Comparison of ENCODE assay signal across 9 mouse cellular contexts in the genomic region with DNA sequence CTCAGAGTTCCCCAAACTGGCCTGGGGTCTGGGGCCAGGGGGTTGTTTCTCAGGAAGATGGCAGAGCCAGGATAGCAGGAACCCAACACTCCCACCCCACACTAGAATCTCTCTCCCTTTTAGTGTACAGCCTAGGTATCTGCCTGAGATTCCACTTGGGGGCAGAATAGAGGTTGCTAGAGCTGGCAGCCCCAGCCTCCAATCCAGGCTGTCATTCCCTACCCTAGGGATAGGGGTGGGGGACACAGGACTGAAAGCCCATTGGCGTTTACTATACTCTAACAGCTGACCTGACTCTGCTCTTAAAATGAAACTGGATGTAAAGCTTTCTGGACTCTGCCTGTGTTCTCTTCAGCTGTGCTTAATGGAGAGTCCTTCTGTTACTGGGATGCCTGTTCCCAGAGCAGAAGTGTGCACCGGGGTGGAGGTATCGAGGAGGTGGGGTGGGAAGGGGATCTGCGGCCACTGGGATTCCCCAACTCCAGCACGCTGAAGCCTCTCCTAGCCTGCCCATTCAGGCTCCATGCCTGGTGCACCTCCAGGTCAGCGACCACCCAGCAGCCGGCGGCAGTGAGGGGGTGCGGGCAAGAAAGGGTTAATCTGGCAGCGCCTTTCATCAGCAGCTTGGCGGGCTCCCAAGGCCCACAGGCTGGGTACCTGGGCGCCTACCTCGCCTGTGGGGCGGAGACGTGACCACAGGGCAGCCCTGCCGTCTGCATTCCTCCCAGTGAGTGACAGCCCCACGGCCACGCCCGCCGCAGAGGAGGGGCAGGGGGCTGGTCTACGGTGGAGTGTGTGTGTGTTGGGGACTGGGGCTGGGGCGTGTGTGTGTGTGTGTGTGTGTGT. TPM values are rescaled to one million over a fixed set of nuclear protein-coding genes. Genes with fewer than 3 reads are reported as not detected.
DNase-seq lines count a peak whose midpoint lies in the region; ATAC-seq and TF ChIP-seq lines count a peak whose summit lies in the region.
"Had no signal": no experiment of that assay in that cellular context is flagged by ENCODE, and none has a peak within 500 bp of the region (broad histone marks: within the 10 kb centered on the region; RNA-seq: fewer than 3 reads in every experiment).

No protein-coding gene starts in this region.

- no peak for TF ChIP-seq CTCF in gastrocnemius, adult 2 months (IDR thresholded peaks at IDR 0.05)
- TF ChIP-seq CTCF in left cerebral cortex, adult 2 months (IDR thresholded peaks at IDR 0.05), result no peak; the same call in 1 of the 2 replicates

- DNase-seq in gastrocnemius, adult 2 months, result peak; percentile 18
- DNase-seq in gastrocnemius, adult 18-20 months (ENCODE audit: low spot score), result no peak
- no peak for DNase-seq in frontal cortex, adult 2 months (ENCODE audit: extremely low spot score in 1 of 2, low spot score in 1 of 2)
- no peak for DNase-seq in left cerebral cortex, adult 2 months (ENCODE audit: extremely low spot score in 1 of 2, low spot score in 2 of 2)

- 3% methylated on average over 21 of the region's 22 CpGs for WGBS in hindbrain, embryonic 12.5 days
- 2% methylated on average over 17 of the region's 22 CpGs for WGBS in limb, embryonic 15.5 days
- 1% methylated on average over 19 of the region's 22 CpGs for WGBS in midbrain, embryonic 16.5 days

- H3K27me3 ChIP-seq in hindbrain, embryonic 12.5 days, result peaks cover 22% of the 10 kb centered on the region
- no peaks in the 10 kb centered on the region for H3K27me3 ChIP-seq in limb, embryonic 15.5 days
- H3K27me3 ChIP-seq in midbrain, embryonic 16.5 days (ENCODE audit: control insufficient read depth, insufficient read depth, low read depth, low read length), result peaks cover 4% of the 10 kb centered on the region; the same call in 1 of the 2 replicates

- H3K9me3 ChIP-seq in hindbrain, embryonic 12.5 days (replicated peaks), result no peaks in the 10 kb centered on the region
- H3K9me3 ChIP-seq in limb, embryonic 15.5 days, result no peaks in the 10 kb centered on the region
- no peaks in the 10 kb centered on the region for H3K9me3 ChIP-seq in midbrain, embryonic 16.5 days (replicated peaks; ENCODE audit: control insufficient read depth, low read length, poor library complexity, severe bottlenecking)

- no peak overlapping the region for H3K4me3 ChIP-seq in gastrocnemius, adult 2 months
- peak overlapping the region; percentile 32 for H3K4me3 ChIP-seq in hindbrain, embryonic 12.5 days
- peak overlapping the region; percentile 30 for H3K4me3 ChIP-seq in limb, embryonic 15.5 days
- peak overlapping the region; percentile 18 for H3K4me3 ChIP-seq in midbrain, embryonic 16.5 days (ENCODE audit: low read depth, low read length)
- H3K4me3 ChIP-seq in left cerebral cortex, adult 2 months, result no peak overlapping the region

- no peak overlapping the region for H3K27ac ChIP-seq in gastrocnemius, adult 2 months
- peak overlapping the region; percentile 36; the same call in 1 of the 2 replicates for H3K27ac ChIP-seq in hindbrain, embryonic 12.5 days
- H3K27ac ChIP-seq in limb, embryonic 15.5 days, result peak overlapping the region; percentile 71
- H3K27ac ChIP-seq in midbrain, embryonic 16.5 days (ENCODE audit: low read length), result no peak overlapping the region
- H3K27ac ChIP-seq in left cerebral cortex, adult 2 months, result no peak overlapping the region

- intact Hi-C loops in gastrocnemius, adult 2 months (cut with DNase I), result no loop called here
- intact Hi-C loops in left cerebral cortex, adult 2 months (cut with DNase I), result no loop called here

- H3K9ac ChIP-seq in hindbrain, embryonic 12.5 days, result peak overlapping the region; percentile 32; the same call in 1 of the 2 replicates
- H3K9ac ChIP-seq in limb, embryonic 15.5 days, result no peak overlapping the region
- H3K9ac ChIP-seq in midbrain, embryonic 16.5 days (ENCODE audit: low read depth, low read length), result 0 out of 2 replicates have a peak overlapping the region, but pooled peaks have one; percentile 11

- H3K4me1 ChIP-seq in hindbrain, embryonic 12.5 days, result peaks cover 29% of the 10 kb centered on the region
- peaks cover 39% of the 10 kb centered on the region for H3K4me1 ChIP-seq in limb, embryonic 15.5 days
- peaks cover 5% of the 10 kb centered on the region; the same call in 1 of the 2 replicates for H3K4me1 ChIP-seq in midbrain, embryonic 16.5 days (ENCODE audit: control insufficient read depth, insufficient read depth, low read length)

- peak overlapping the region; percentile 58 for H3K4me2 ChIP-seq in hindbrain, embryonic 12.5 days (replicated peaks)
- H3K4me2 ChIP-seq in limb, embryonic 15.5 days, result peak overlapping the region; percentile 66
- peak overlapping the region; percentile 48 for H3K4me2 ChIP-seq in midbrain, embryonic 16.5 days (ENCODE audit: low read length)

- peak; percentile 76 for ATAC-seq in common myeloid progenitor, adult 5-6 weeks (replicated peaks; ENCODE audit: low read depth, poor library complexity, severe bottlenecking)
- peak; percentile 76 for ATAC-seq in hindbrain, embryonic 12.5 days (ENCODE audit: low FRiP score)
- peak; percentile 85 for ATAC-seq in limb, embryonic 15.5 days (ENCODE audit: insufficient number of reproducible peaks, low FRiP score, low TSS enrichment, low read depth)
- no peak for ATAC-seq in midbrain, embryonic 16.5 days

- no peaks in the 10 kb centered on the region for H3K36me3 ChIP-seq in hindbrain, embryonic 12.5 days
- no peaks in the 10 kb centered on the region for H3K36me3 ChIP-seq in limb, embryonic 15.5 days
- H3K36me3 ChIP-seq in midbrain, embryonic 16.5 days (ENCODE audit: control insufficient read depth, insufficient read depth, low read length), result no peaks in the 10 kb centered on the region

RNA-seq across cellular contexts. Expression of gene Tac4, which starts 50.9 kb away (rescaled TPM):
- not detected for total RNA-seq in gastrocnemius, adult 2 months (2021)
- not detected for total RNA-seq in gastrocnemius, adult 18-20 months (2021)
- total RNA-seq in common myeloid progenitor, adult 5-6 weeks (2017), result not detected in 2 replicates
- 0.18 and 0.22 TPM in 2 replicates for polyA plus RNA-seq in hindbrain, embryonic 12.5 days (2016; fragmentation: Nextera tagmentation; extraction: Ambion mirVana)
- 0.12 and 0.32 TPM in 2 replicates for polyA plus RNA-seq in limb, embryonic 15.5 days (2015; fragmentation: Nextera tagmentation; extraction: Ambion mirVana)
- not detected in 2 replicates for polyA plus RNA-seq in midbrain, embryonic 16.5 days (2015; fragmentation: Nextera tagmentation; extraction: Ambion mirVana)
- polyA plus RNA-seq in frontal cortex, adult 2 months (2012; rRNA removed), result 0.12 TPM in 1 of 2 replicates, not detected in the other
- not detected for total RNA-seq in left cerebral cortex, adult 2 months (2021)
- total RNA-seq: liver, adult 2 months had no signal
- polyA plus RNA-seq: liver, adult 2 months had no signal

Comparison
In these comparisons a context has a peak if more than half of its experiments do, and no peak if none do; other contexts are left out.
1. H3K27ac ChIP-seq: peak in hindbrain, embryonic 12.5 days (single experiment) and limb, embryonic 15.5 days (single experiment); none in gastrocnemius, adult 2 months (single experiment), midbrain, embryonic 16.5 days (single experiment) and left cerebral cortex, adult 2 months (single experiment).
2. H3K4me3 ChIP-seq: peak in hindbrain, embryonic 12.5 days (single experiment), limb, embryonic 15.5 days (single experiment) and midbrain, embryonic 16.5 days (single experiment); none in gastrocnemius, adult 2 months (single experiment) and left cerebral cortex, adult 2 months (single experiment).
3. Peak in every context shown above with its lines, with median percentiles within 50 percentile points of each other: H3K4me2 ChIP-seq.